Mouse (Mus musculus) liver, adult 2 months (tissue): ENCODE measurements around the gene Zfp64. TPM values are rescaled to one million over a fixed set of nuclear protein-coding genes. Genes with fewer than 3 reads are reported as not detected.

Source experiments
- DNase-seq: peaks from one replicate; pipeline ENCODE4 v3.0.0-alpha.2; 2011; ENCODE audit warnings: low read depth, low spot score; ENCODE audit errors: extremely low read depth
- H3K27ac ChIP-seq: fragments of 200-500 bp; replicated peaks from 2 replicates; pipeline ENCODE4 v1.5.1; 2012; ENCODE audit warnings: low read depth, mild to moderate bottlenecking, control low read depth, inconsistent platforms, low read length; ENCODE audit not compliant: insufficient read depth
- H3K27me3 ChIP-seq: fragments of 200-500 bp; 2 replicates; pipeline ENCODE4 v1.6.1; 2012; ENCODE audit warnings: mild to moderate bottlenecking, moderate library complexity, low read length, inconsistent platforms; ENCODE audit not compliant: control insufficient read depth, insufficient read depth
- H3K36me3 ChIP-seq: fragments of 200-500 bp; 2 replicates; pipeline ENCODE4 v1.6.1; 2012; ENCODE audit warnings: low read length, inconsistent platforms; ENCODE audit not compliant: control insufficient read depth, insufficient read depth
- H3K4me1 ChIP-seq: fragments of 200-500 bp; 2 replicates; pipeline ENCODE4 v1.6.1; 2011; ENCODE audit warnings: low read length; ENCODE audit not compliant: control insufficient read depth, insufficient read depth
- H3K4me3 ChIP-seq: fragments of 200-500 bp; 2 replicates; pipeline ENCODE4 v1.5.1; 2011; ENCODE audit warnings: low read depth, mild to moderate bottlenecking, control low read depth, low read length, moderate library complexity; ENCODE audit not compliant: insufficient read depth
- H3K79me2 ChIP-seq: fragments of 200-500 bp; 2 replicates; pipeline ENCODE4 v1.6.1; 2012; ENCODE audit warnings: inconsistent platforms, mild to moderate bottlenecking, low read length, moderate library complexity; ENCODE audit not compliant: control insufficient read depth, insufficient read depth
- H3K9ac ChIP-seq: fragments of 200-500 bp; 2 replicates; pipeline ENCODE4 v1.6.1; 2012; ENCODE audit warnings: low read depth, mild to moderate bottlenecking, control low read depth, inconsistent platforms, low read length
- CTCF ChIP-seq: fragments of 200-500 bp; IDR thresholded peaks from 2 replicates; pipeline ENCODE4 v1.5.1; 2011; ENCODE audit warnings: low read depth, low read length, control low read depth
- POLR2A ChIP-seq: fragments of 200-500 bp; IDR thresholded peaks from 2 replicates; pipeline ENCODE4 v1.6.1; 2011; ENCODE audit warnings: low read length, control low read depth; ENCODE audit not compliant: insufficient read depth; ENCODE audit errors: extremely low read depth
- WGBS: fragments of 180-500 bp; shearing (Covaris S2); methylation state at CpG from one replicate; pipeline ENCODE4 v1.1.7; 2018; 5-methylcytosine and 5-hydroxymethylcytosine counted together
- polyA plus RNA-seq: library from polyadenylated mRNA; depleted of rRNA; stranded (reverse); fragments of >200 nt; gene quantifications from 2 replicates; pipeline ENCODE4 v1.2.3, GENCODE M21; 2012
- total RNA-seq: library from RNA; depleted of rRNA; stranded (reverse); fragments of >200 nt; gene quantifications from 2 replicates; pipeline ENCODE4 v1.2.3, GENCODE M21; 2014

The Zfp64 gene
- total and polyA plus RNA-seq, 2 experiments: 5.6 to 14.3 TPM

DNA sequence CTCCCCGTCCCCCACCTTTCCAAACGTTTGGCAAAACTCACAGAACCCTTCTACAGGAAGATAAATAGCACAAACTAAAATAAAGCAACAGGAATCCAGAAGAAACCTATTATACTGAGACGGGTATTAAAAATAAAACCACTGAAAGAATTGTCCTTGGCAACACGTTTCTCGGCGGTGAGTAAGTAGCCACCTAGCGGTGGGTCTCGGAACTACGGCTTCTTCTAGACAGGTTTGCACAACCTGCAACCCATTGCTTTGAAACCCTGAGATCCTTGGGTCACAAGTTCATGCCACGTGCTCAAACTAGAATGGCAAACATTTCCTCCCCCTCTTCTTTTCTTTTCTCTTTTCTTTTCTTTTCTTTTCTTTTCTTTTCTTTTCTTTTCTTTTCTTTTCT lies 25.7 kb downstream of the Zfp64 start:
- peaks cover 30% of the 10 kb centered on the region for H3K36me3 ChIP-seq

DNA sequence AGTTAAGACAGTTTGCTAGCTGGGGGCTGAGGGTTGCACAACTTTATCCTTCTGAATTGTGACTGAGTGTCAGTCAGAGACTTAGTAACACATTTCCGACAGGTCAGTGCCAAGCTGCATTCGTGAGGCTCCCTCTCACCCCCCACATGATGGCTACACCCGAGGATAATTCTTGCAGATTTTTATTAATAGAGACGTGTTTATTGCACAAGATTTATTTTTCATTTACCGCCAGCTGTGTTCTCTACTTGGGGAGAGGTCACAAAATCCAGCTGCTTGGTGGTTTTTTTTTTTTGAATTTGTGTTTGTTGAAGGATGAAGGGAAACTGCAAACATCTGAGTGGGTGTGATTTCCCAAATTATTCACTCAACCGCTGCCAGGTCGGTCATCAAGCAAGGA lies 28.0 kb downstream of the Zfp64 start:
- no peak overlapping the region for H3K9ac ChIP-seq
- WGBS: 94% methylated on average over 7 of the region's 7 CpGs
- DNase-seq: no peak
- no peak overlapping the region for H3K4me3 ChIP-seq
- no peak overlapping the region for H3K27ac ChIP-seq
- TF ChIP-seq POLR2A: no peak
- TF ChIP-seq CTCF: no peak
- H3K27me3 ChIP-seq: no peaks in the 10 kb centered on the region
- H3K36me3 ChIP-seq: peaks cover 23% of the 10 kb centered on the region
- H3K4me1 ChIP-seq: no peaks in the 10 kb centered on the region
- H3K79me2 ChIP-seq: no peaks in the 10 kb centered on the region

More for the DNA sequence above, 25.7 kb downstream of the Zfp64 start:
- peak; percentile 20 for DNase-seq
- H3K27me3 ChIP-seq: no peaks in the 10 kb centered on the region
- H3K4me1 ChIP-seq: no peaks in the 10 kb centered on the region
- H3K27ac ChIP-seq: no peak overlapping the region
- no peak for TF ChIP-seq POLR2A
- peak; percentile 60; the same call in 1 of the 2 replicates for TF ChIP-seq CTCF
- no peak overlapping the region for H3K9ac ChIP-seq
- no peaks in the 10 kb centered on the region for H3K79me2 ChIP-seq
- 30% methylated on average over 10 of the region's 10 CpGs for WGBS
- H3K4me3 ChIP-seq: no peak overlapping the region

DNA sequence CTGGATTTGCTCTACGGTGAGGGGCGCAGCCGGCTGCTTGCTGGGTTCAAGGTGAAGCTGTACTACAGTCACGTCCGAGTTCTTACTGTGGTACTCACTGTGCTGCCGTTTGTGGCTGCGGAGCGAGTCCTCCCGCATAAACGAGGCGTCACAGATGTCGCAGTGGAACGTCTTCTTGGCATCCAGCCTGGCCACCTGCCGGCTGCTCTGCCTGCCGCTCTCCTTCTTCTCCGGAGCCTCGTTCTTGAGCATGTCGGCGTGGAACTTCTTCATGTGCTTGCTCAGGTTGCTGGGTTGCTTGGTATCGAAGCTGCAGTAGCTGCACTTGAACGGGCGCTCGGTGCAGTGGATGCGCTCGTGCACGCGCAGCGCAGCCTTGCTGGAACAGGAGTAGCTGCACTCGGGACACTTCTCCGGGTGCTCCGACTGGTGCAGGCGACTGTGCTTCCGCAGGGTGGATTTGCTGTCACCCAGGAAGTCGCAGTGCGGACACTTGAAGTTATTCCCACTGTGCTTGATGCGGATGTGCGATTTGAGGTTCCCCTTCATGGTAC lies 29.1 kb downstream of the Zfp64 start:
- TF ChIP-seq POLR2A: no peak
- H3K27me3 ChIP-seq: no peaks in the 10 kb centered on the region
- H3K9ac ChIP-seq: no peak overlapping the region
- no peak for DNase-seq
- no peaks in the 10 kb centered on the region for H3K4me1 ChIP-seq
- H3K4me3 ChIP-seq: no peak overlapping the region
- H3K36me3 ChIP-seq: peaks cover 15% of the 10 kb centered on the region; the same call in 1 of the 2 replicates
- H3K27ac ChIP-seq: no peak overlapping the region
- 96% methylated on average over 37 of the region's 37 CpGs for WGBS
- no peaks in the 10 kb centered on the region for H3K79me2 ChIP-seq

DNA sequence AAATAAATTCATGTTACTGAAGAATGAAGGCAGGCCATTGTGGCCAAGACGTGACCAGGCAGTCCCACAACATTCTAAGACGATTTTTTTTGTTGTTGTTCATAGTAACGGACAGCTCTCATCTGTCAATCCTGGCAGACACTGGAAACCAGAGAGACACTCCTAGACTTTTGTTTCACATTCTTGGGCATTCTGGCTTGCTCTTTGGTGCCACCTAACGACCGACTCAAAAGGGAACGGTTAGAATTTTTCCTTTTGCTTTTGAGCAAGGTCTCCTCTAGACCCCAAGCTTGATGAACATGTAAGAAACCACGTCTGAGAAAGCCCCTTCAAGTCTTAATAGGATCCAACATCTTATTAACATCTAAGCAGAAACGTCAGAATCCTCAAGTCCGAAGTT lies 31.7 kb downstream of the Zfp64 start:
- no peaks in the 10 kb centered on the region for H3K79me2 ChIP-seq
- WGBS: 24% methylated on average over 9 of the region's 9 CpGs
- H3K9ac ChIP-seq: no peak overlapping the region
- H3K27ac ChIP-seq: no peak overlapping the region
- no peak overlapping the region for H3K4me3 ChIP-seq
- no peaks in the 10 kb centered on the region for H3K4me1 ChIP-seq
- no peaks in the 10 kb centered on the region for H3K27me3 ChIP-seq
- DNase-seq: no peak
- no peak for TF ChIP-seq POLR2A
- TF ChIP-seq CTCF: no peak
- peaks cover 13% of the 10 kb centered on the region; the same call in 1 of the 2 replicates for H3K36me3 ChIP-seq

DNA sequence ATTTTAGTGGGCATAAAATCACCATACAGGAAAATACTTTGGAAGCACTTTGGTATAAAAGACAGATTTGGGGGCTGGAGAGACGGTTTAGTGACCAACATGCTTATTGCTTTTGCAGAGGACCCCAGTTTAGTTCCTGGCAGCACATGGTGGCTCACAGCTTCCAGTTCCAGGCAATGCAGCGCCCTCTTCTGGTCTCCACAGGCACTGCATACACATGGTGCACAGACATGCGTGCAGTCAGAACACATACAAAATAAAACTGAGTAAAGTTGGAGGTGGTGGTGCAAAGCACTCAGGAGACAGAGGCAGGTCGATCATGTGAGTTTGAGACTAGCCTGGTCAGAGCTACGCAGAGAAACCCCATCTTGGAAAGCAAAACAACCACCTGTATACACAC lies 32.9 kb downstream of the Zfp64 start:
- Histone ChIP-seq H3K27ac (no peak overlapping the region), H3K27me3 (no peaks in the 10 kb centered on the region), H3K79me2 (no peaks in the 10 kb centered on the region), H3K36me3 (peaks cover 10% of the 10 kb centered on the region; the same call in 1 of the 2 replicates), H3K4me1 (no peaks in the 10 kb centered on the region), H3K9ac (no peak overlapping the region), H3K4me3 (no peak overlapping the region)
- DNase-seq: no peak
- TF ChIP-seq POLR2A (no peak), CTCF (peak; percentile 32; the same call in 1 of the 2 replicates)
- WGBS: 91% methylated on average over 5 of the region's 5 CpGs

DNA sequence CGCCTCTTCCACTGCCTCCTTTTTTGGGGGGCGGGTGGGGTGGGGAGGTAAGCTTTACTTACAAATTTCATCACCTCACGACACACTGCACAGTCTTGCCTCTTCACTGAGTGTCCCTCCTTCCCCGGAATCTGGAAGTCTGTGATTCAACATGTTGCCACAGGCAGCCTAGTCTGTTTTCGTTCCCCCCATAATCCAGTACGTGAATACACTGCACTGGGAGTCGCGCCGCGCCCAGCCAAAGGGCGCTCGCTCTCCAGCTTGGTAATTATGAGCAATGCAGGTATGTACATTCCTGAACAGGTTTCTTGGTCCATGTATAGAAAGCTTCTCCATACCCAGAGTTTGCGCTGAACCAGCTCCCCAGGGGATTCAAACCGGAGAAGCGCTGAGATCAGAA lies 35.4 kb downstream of the Zfp64 start:
- H3K27me3 ChIP-seq: no peaks in the 10 kb centered on the region
- TF ChIP-seq CTCF (no peak), POLR2A (no peak)
- no peaks in the 10 kb centered on the region for H3K36me3 ChIP-seq
- no peak for DNase-seq
- H3K4me1 ChIP-seq: no peaks in the 10 kb centered on the region
- 63% methylated on average over 15 of the region's 15 CpGs for WGBS
- H3K9ac ChIP-seq: no peak overlapping the region
- no peak overlapping the region for H3K27ac ChIP-seq
- H3K79me2 ChIP-seq: no peaks in the 10 kb centered on the region
- no peak overlapping the region for H3K4me3 ChIP-seq
